Mouse (Mus musculus): ENCODE measurements at regions not wholly inside any gene's neighbourhood (a gene's known extent, or its start where the extent isn't known, plus 50 kb on each side); places are given as distances from the start of the nearest gene placed in this dataset.
A peak's percentile ranks its signal among the peaks of the same experiment; 100 is the strongest.

DNA sequence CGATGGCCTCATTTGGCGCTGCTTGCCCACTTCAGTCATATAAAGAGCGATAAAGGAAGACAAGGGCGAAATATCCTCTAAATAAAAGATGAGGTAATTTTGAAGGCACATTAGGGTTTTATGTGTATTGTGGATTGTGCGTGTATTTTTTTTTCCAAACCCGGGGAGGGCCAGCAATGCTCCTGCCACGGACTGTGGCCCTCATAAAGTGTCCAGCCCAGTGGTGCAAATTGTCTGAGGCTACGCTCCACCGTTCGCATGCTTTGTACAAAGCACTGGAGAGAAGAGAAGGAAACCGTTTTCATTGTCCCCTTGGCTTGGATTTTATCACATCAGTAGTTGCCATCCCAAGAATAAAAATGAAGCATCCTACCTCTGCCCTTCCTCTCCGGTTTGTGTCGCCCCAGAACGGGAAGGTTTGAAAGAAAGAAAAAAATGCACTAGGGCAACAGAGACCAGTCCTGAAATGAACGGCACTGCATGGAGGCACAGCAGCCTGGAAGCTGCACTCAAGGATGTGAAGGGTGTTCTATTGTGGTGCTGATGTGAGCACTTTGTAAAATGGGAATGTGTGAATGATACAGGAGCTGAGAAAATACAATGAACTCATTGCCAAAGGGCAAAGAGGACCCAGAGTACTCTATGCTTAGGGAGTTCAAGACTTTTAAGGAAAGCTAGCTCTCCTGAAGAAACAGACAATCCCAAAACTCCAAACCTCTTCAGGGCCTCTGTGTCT lies 1004.7 kb upstream of the A1bg start:
- no peak for DNase-seq (ENCODE audit: low spot score in 2 of 2)

DNA sequence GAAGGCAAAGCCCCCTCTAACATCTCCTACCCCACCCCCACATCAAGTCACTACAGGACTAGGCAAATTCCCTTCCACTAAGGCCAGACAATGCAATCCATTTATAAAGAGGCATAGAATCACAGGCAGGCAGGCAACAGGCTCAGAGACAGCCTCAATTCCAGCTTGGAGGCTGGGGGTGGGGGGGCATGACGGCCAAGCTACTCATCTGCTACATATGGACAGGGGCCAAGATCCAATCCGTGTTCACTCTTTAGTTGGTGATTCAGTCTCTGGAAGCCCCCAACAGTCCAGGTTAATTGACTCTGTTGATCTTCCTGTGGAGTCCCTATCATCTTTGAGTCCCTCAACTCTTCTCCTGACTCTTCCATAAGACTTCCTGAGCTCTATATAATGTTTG lies 997.2 kb upstream of the A1bg start:
- no peak for DNase-seq (ENCODE audit: low spot score in 2 of 2)

GRCm38 (mm10) chr15:61913546-61914160 lies 990.8 kb upstream of the A1bg start:
- DNase-seq (ENCODE audit: low spot score in 2 of 2): no peak

DNA sequence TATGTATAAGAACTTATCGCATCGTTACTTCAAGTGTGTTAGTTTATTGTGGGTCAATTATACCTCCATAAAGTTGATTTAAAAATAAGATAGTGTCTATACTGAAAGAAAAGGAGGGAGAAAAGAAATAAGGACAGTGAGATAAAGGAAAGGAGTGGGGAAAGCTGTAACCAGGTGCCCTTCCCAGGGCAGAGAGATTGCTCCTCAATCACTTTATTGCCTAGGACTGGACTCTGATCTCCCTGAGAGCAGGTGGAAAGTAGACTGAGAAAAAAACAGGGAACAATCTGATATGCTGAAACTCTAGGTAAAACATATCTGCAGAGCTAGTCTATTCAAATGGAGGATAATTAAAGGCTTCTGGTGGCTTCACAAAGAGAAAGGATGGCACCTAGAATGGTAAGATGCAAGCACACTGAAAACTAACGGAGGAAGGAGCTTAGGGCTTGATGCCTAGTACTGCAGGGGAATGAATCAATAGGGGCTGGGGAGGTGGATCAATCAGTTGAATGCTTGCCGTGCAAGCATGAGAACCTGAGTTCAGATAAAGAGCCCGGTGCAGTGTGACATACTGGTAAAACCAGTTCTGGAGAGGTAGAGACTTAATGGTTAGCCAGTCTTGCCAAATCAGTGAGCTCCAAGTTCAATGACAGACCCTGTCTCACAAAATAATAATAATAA lies 982.5 kb upstream of the A1bg start:
- DNase-seq (ENCODE audit: low spot score in 2 of 2): no peak

GRCm38 (mm10) chr15:61899809-61900208 lies 977.0 kb upstream of the A1bg start:
- DNase-seq (ENCODE audit: low spot score in 2 of 2): no peak

GRCm38 (mm10) chr15:61897566-61897965 lies 974.8 kb upstream of the A1bg start:
- DNase-seq (ENCODE audit: low spot score in 2 of 2): no peak

DNA sequence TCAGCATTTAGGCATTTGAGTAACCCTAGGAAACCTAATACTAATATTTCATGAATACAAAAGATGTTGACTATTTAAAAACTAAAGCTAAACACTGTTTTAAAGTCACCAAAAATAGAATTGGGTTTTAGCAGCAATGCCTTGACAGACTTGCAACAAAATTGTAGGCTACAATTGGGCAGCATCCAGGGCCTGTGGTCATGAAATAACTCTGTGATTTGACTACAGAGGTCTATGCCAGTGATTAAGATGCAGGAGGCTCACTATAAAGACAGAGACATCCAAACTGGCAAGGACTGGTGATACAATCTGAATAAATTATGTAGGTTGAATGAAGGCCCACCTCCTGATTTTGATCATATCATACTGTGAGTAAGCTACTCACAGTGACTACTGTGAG lies 967.5 kb upstream of the A1bg start:
- DNase-seq (ENCODE audit: low spot score in 2 of 2): no peak

GRCm38 (mm10) chr15:61888569-61889326 lies 965.9 kb upstream of the A1bg start:
- DNase-seq (ENCODE audit: low spot score in 2 of 2): peak in 1 of 2 experiments; percentile 5

DNA sequence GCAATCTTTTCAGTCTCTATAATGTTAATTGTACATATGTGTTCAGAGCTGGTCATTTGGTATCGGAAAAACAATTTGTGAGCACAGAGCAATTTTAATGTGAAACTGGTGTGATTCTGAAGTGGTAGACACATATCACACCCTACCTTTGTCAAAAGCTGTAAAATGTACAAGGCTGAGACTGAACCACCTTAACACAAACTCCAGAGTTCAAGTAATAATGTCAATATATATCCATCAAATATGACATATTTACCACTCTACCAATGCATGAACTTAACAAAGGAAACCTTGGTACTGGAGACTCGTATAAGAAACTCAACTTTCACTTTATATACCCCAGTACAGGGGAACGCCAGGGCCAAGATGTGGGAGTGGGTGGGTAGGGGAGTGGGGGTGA lies 956.6 kb upstream of the A1bg start:
- no peak for DNase-seq (ENCODE audit: low spot score in 2 of 2)

- no peak for DNase-seq (ENCODE audit: low spot score in 2 of 2)
Observed at GRCm38 (mm10) chr15:61873047-61873446, 950.2 kb upstream of the A1bg start.

- no peak for DNase-seq (ENCODE audit: low spot score in 2 of 2)
Observed at GRCm38 (mm10) chr15:61860759-61861158, 937.9 kb upstream of the A1bg start.

DNA sequence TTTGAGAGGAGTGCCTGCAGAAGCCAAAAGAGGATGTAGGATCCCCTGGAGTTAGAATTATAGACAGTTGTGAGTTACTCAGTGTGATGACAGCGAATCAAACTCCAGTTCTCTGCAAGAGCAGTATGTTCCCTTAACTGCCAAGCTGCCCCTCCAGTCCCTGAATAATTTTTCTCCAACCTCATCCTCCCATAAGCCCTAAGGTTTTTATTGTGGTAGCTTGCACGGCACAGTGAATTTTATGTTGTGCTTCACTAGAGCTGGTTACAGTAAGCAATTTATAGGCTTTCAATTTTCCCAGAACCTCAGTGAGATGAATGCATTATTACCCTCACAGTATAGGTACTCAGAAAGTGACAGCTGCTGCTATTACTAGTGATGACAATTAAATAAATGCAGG lies 933.1 kb upstream of the A1bg start:
- no peak for DNase-seq (ENCODE audit: low spot score in 2 of 2)

- DNase-seq (ENCODE audit: low spot score in 2 of 2): no peak
Observed at GRCm38 (mm10) chr15:61812671-61813070, 889.9 kb upstream of the A1bg start.

GRCm38 (mm10) chr15:61805379-61805778 lies 882.6 kb upstream of the A1bg start:
- no peak for DNase-seq (ENCODE audit: low spot score in 2 of 2)

DNA sequence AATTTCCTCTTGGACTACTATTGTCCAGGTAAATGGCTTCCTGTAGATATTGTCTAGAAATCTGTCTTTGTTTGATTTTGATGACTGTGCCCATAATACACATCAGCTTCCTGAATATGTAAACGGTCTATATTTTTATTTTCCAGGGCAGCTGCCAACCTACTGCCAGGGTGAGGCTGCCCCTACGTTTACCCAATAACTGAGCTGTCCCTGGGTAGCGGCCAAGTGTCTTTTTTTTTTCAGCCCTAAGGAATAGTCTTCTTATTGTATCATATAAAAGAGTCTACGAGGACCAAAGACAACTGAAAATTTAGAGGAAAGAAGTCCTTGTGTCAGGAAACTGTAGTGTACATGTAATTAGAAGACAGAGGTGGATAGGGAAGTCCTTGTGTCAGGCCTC lies 877.3 kb upstream of the A1bg start:
- DNase-seq (ENCODE audit: low spot score in 2 of 2): no peak

DNA sequence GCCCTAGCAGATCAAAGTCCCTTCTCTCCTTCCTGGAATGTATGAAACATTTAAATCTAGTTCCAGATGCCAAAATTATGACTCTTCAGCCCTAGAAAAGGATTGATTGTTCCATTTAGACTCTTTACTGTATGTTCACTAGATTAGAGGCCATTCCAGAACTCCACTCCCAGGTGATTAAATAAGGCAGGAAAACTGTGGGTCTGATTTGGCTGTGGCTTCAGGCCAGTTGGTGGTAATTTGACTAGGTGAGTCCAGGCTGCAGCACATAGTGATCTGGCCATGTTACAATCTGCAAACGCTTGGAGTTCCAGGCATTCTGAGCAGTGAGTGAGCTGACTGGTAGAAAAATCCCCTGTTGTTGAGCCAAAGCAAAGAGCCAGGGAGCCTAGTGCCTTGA lies 875.0 kb upstream of the A1bg start:
- DNase-seq (ENCODE audit: low spot score in 2 of 2): no peak

DNA sequence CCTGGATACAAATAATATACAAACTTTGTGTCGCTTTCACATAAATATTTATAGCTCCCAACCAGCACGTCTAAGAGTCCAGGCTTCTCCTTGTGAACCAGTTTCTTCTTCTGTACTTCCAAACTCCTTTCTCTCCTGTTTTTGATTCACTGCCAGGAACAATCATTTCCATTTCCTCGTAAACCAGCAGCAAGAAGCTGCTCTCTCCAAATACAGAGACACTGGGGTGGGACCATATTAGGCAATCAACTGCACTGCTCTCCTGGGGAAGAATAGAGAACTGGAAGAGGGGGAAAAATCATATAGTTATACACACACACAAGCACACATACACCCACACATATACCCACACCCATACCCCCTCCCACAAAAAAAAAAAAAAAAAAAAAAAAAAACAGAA lies 871.7 kb upstream of the A1bg start:
- no peak for DNase-seq (ENCODE audit: low spot score in 2 of 2)

DNA sequence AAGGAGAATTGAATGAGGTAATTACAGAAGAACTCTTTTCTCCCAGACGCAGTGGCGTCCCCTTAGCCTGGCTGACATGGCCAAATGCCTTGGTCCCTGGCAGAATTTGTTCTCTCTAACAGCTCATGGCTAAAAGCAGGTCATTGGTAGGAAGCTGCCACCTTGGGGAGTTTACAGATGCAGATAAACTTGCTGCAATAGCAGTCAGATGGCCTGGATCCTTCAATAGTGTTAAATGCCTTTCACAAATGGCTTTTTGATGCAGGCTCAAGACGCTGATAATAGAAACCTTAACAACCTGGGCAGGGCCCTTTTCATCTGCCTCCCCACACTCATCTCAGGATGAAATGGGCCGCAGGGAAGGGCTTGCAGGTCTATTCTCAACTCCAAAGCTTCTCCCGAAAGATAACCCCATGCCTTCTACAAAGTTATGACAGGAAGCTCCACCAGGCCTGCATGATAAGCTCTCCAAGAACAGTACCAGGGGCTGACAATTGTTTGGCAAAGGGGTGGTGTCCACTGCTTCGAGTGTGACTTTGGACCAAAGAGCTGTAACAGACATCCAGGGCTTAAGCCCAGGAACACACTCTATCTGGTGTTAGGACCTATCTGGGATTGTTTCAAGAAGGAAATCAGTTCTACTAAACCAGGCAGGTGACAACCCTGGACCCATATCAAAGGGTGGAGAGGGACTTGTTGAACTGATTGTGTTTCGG lies 867.2 kb upstream of the A1bg start:
- DNase-seq (ENCODE audit: low spot score in 2 of 2): no peak

- peak in 1 of 2 experiments; percentile 31 for DNase-seq (ENCODE audit: low spot score in 2 of 2)
Observed at GRCm38 (mm10) chr15:61787046-61787445, 864.2 kb upstream of the A1bg start.

DNA sequence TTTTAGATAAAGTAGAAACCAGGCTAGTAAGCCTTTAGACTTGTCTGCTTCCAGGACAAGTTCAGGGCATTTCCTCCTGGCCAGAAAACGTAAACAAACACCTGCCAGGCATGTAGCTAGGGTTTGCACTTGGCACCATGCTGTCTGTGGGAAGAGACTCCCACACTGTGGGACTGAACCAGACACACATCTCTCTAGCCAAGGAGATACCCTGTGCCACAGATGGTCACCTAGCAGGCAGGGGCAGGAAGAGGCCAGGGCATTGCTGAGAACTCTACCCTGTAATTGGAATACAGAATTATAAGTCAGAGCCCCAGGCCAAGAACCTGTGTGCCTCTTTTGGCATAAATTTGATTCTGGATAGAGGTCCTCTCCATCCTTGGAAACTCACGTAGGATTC lies 858.7 kb upstream of the A1bg start:
- DNase-seq (ENCODE audit: low spot score in 2 of 2): no peak

DNA sequence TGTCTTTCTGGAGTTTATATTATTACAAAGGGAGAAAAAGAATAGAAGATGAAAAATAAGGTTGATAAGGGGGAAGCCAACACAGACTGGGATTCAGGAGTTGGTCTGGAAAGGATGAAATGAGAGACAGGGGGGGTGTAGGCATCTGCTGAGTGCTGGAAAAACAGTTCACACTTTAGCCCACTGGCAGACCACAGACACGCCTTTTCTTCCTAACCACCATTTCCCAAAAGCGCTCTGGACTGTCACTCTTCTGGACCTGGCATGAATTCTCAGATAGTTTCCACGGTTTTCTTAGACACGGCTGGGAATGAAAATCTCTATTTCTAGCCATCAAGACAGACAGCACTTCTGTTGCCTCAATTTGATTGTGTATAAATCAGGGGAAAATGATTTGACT lies 850.2 kb upstream of the A1bg start:
- DNase-seq (ENCODE audit: low spot score in 2 of 2): peak in 1 of 2 experiments; percentile 38

All from left cerebral cortex, adult 8-10 months (tissue).